Mouse (Mus musculus) stomach, postnatal 0 days (tissue): Measurements from ENCODE around the gene Cd151.

ENCODE experiments used
- CTCF ChIP-seq: IDR thresholded peaks from 2 replicates; pipeline ENCODE4 v1.5.1; 2016; ENCODE audit warnings: antibody characterized with exemption, low read depth, mild to moderate bottlenecking, moderate library complexity
- EP300 ChIP-seq: optimal IDR thresholded peaks from 2 replicates; pipeline ENCODE3; 2016; ENCODE audit warnings: antibody characterized with exemption

- peak; percentile 73 for TF ChIP-seq CTCF
- TF ChIP-seq EP300: no peak
Observed at GRCm38 (mm10) chr7:141468522-141469211, 1.5 kb downstream of the Cd151 start.
